Mouse (Mus musculus) kidney, embryonic 14.5 days (tissue): Measurements from ENCODE around the gene Nell2. TPM values are rescaled to one million over a fixed set of nuclear protein-coding genes. Genes with fewer than 3 reads are reported as not detected.

ENCODE experiments used
- ATAC-seq: fragments of 200-750 bp; cut with Nextera tagmentation; 2 replicates; pipeline ENCODE4 v1.8.0; 2017; ENCODE audit warnings: moderate number of reproducible peaks, mild to moderate bottlenecking, moderate TSS enrichment, moderate library complexity; ENCODE audit not compliant: low FRiP score, low TSS enrichment
- H3K27ac ChIP-seq: fragments of 300-500 bp; sonication (generic); 2 replicates; pipeline ENCODE4 v1.5.1; 2014; ENCODE audit warnings: low read depth, mild to moderate bottlenecking, low read length, moderate library complexity, mixed read lengths
- H3K27me3 ChIP-seq: fragments of 300-500 bp; sonication (generic); 2 replicates; pipeline ENCODE4 v1.6.1; 2014; ENCODE audit warnings: mild to moderate bottlenecking, low read length; ENCODE audit not compliant: control insufficient read depth, insufficient read depth
- H3K36me3 ChIP-seq: fragments of 300-500 bp; sonication (generic); 2 replicates; pipeline ENCODE4 v1.6.1; 2014; ENCODE audit warnings: low read length, mixed read lengths; ENCODE audit not compliant: control insufficient read depth, insufficient read depth
- H3K4me1 ChIP-seq: fragments of 300-500 bp; sonication (generic); 2 replicates; pipeline ENCODE4 v1.6.1; 2014; ENCODE audit warnings: low read length, mixed read lengths; ENCODE audit not compliant: control insufficient read depth, insufficient read depth
- H3K4me2 ChIP-seq: fragments of 300-500 bp; sonication (generic); replicated peaks from 2 replicates; pipeline ENCODE4 v1.6.1; 2014; ENCODE audit warnings: low read depth, mild to moderate bottlenecking, low read length
- H3K4me3 ChIP-seq: fragments of 300-500 bp; sonication (generic); 2 replicates; pipeline ENCODE4 v1.5.1; 2014; ENCODE audit warnings: mild to moderate bottlenecking, low read length
- H3K9ac ChIP-seq: fragments of 300-500 bp; sonication (generic); 2 replicates; pipeline ENCODE4 v1.6.1; 2014; ENCODE audit warnings: low read depth, mild to moderate bottlenecking, low read length, moderate library complexity
- H3K9me3 ChIP-seq: fragments of 300-500 bp; sonication (generic); 2 replicates; pipeline ENCODE4 v1.6.1; 2016; ENCODE audit warnings: low read length; ENCODE audit not compliant: control insufficient read depth
- WGBS: fragments of 180-500 bp; shearing (Covaris S2); extraction: QIAGEN DNeasy Blood & Tissue Kit; methylation state at CpG from one replicate; pipeline ENCODE4 v1.1.7; 2014; 5-methylcytosine and 5-hydroxymethylcytosine counted together
- polyA plus RNA-seq: library from polyadenylated mRNA; unstranded; fragments of >200 nt; fragmentation: Nextera tagmentation; extraction: Ambion mirVana; gene quantifications from 2 replicates; pipeline ENCODE4 v1.2.1, GENCODE M21; 2014

Nell2 gene
- polyA plus RNA-seq, 1 experiment from 2014 or later, result 11.2 TPM

- no peak overlapping the region for H3K4me3 ChIP-seq
- H3K27ac ChIP-seq, result no peak overlapping the region
- no peak for ATAC-seq
- WGBS, result 90% methylated on average over 7 of the region's 7 CpGs
- no peak overlapping the region for H3K4me2 ChIP-seq
- no peaks in the 10 kb centered on the region for H3K36me3 ChIP-seq
- H3K27me3 ChIP-seq, result no peaks in the 10 kb centered on the region
- no peak overlapping the region for H3K9ac ChIP-seq
- H3K4me1 ChIP-seq, result no peaks in the 10 kb centered on the region
- no peaks in the 10 kb centered on the region for H3K9me3 ChIP-seq
Observed at GRCm38 (mm10) chr15:95100133-95100532, 428.2 kb downstream of the Nell2 start.

GRCm38 (mm10) chr15:95085962-95086361, 442.4 kb downstream of the Nell2 start:
- Histone ChIP-seq H3K36me3 (no peaks in the 10 kb centered on the region), H3K9me3 (no peaks in the 10 kb centered on the region), H3K4me3 (no peak overlapping the region), H3K27ac (no peak overlapping the region), H3K4me1 (no peaks in the 10 kb centered on the region), H3K4me2 (no peak overlapping the region), H3K9ac (no peak overlapping the region), H3K27me3 (no peaks in the 10 kb centered on the region)
- no peak for ATAC-seq
- 84% methylated on average over 7 of the region's 7 CpGs for WGBS

- no peak overlapping the region for H3K4me2 ChIP-seq
- H3K9ac ChIP-seq, result no peak overlapping the region
- H3K4me1 ChIP-seq, result no peaks in the 10 kb centered on the region
- no peak overlapping the region for H3K27ac ChIP-seq
- H3K27me3 ChIP-seq, result no peaks in the 10 kb centered on the region
- no peaks in the 10 kb centered on the region for H3K36me3 ChIP-seq
- 95% methylated on average over 11 of the region's 11 CpGs for WGBS
- no peak for ATAC-seq
- peaks cover 4% of the 10 kb centered on the region; the same call in 1 of the 2 replicates for H3K9me3 ChIP-seq
- H3K4me3 ChIP-seq, result no peak overlapping the region
Observed at GRCm38 (mm10) chr15:95081654-95082053, 446.7 kb downstream of the Nell2 start.

- H3K27me3 ChIP-seq, result no peaks in the 10 kb centered on the region
- WGBS, result 90% methylated on average over 12 of the region's 12 CpGs
- no peaks in the 10 kb centered on the region for H3K36me3 ChIP-seq
- no peaks in the 10 kb centered on the region for H3K4me1 ChIP-seq
- no peak overlapping the region for H3K9ac ChIP-seq
- no peak overlapping the region for H3K27ac ChIP-seq
- ATAC-seq, result no peak
- no peak overlapping the region for H3K4me3 ChIP-seq
- H3K4me2 ChIP-seq, result no peak overlapping the region
- H3K9me3 ChIP-seq, result peaks cover 4% of the 10 kb centered on the region; the same call in 1 of the 2 replicates
Observed at GRCm38 (mm10) chr15:95075356-95075755, 453.0 kb downstream of the Nell2 start.

GRCm38 (mm10) chr15:95070881-95071280, 457.5 kb downstream of the Nell2 start:
- Histone ChIP-seq H3K9ac (no peak overlapping the region), H3K4me3 (no peak overlapping the region), H3K27ac (no peak overlapping the region), H3K36me3 (no peaks in the 10 kb centered on the region), H3K27me3 (no peaks in the 10 kb centered on the region), H3K9me3 (no peaks in the 10 kb centered on the region), H3K4me2 (no peak overlapping the region), H3K4me1 (no peaks in the 10 kb centered on the region)
- ATAC-seq, result no peak
- WGBS, result 87% methylated on average over 7 of the region's 7 CpGs

- no peak overlapping the region for H3K9ac ChIP-seq
- no peak overlapping the region for H3K4me2 ChIP-seq
- no peak for ATAC-seq
- H3K9me3 ChIP-seq, result no peaks in the 10 kb centered on the region
- H3K27ac ChIP-seq, result no peak overlapping the region
- no peaks in the 10 kb centered on the region for H3K36me3 ChIP-seq
- no peaks in the 10 kb centered on the region for H3K27me3 ChIP-seq
- WGBS, result 92% methylated on average over 1 of the region's 1 CpGs
- no peaks in the 10 kb centered on the region for H3K4me1 ChIP-seq
- H3K4me3 ChIP-seq, result no peak overlapping the region
Observed at GRCm38 (mm10) chr15:95068799-95069198, 459.6 kb downstream of the Nell2 start.

GRCm38 (mm10) chr15:95068023-95068422, 460.3 kb downstream of the Nell2 start:
- Histone ChIP-seq H3K4me2 (no peak overlapping the region), H3K4me3 (no peak overlapping the region), H3K27ac (no peak overlapping the region), H3K27me3 (no peaks in the 10 kb centered on the region), H3K36me3 (no peaks in the 10 kb centered on the region), H3K4me1 (no peaks in the 10 kb centered on the region), H3K9ac (no peak overlapping the region), H3K9me3 (no peaks in the 10 kb centered on the region)
- ATAC-seq, result no peak
- 95% methylated on average over 1 of the region's 1 CpGs for whole genome bisulfite sequencing

- no peak for ATAC-seq
- WGBS, result 44% methylated on average over 8 of the region's 8 CpGs
- Histone ChIP-seq H3K4me1 (no peaks in the 10 kb centered on the region), H3K27ac (no peak overlapping the region), H3K9ac (no peak overlapping the region), H3K4me2 (no peak overlapping the region), H3K36me3 (no peaks in the 10 kb centered on the region), H3K9me3 (no peaks in the 10 kb centered on the region), H3K27me3 (no peaks in the 10 kb centered on the region), H3K4me3 (no peak overlapping the region)
Observed at GRCm38 (mm10) chr15:95055081-95055650, 473.2 kb downstream of the Nell2 start.

- H3K4me1 ChIP-seq, result no peaks in the 10 kb centered on the region
- WGBS, result 69% methylated on average over 6 of the region's 6 CpGs
Observed at GRCm38 (mm10) chr15:95049171-95049729, 479.1 kb downstream of the Nell2 start.

More at GRCm38 (mm10) chr15:95049171-95049729, 479.1 kb downstream of the Nell2 start:
- H3K27ac ChIP-seq, result no peak overlapping the region
- no peaks in the 10 kb centered on the region for H3K36me3 ChIP-seq
- no peak overlapping the region for H3K4me2 ChIP-seq
- H3K27me3 ChIP-seq, result no peaks in the 10 kb centered on the region
- no peaks in the 10 kb centered on the region for H3K9me3 ChIP-seq
- no peak for ATAC-seq
- H3K9ac ChIP-seq, result no peak overlapping the region
- H3K4me3 ChIP-seq, result no peak overlapping the region
